Mouse (Mus musculus): ENCODE data around the gene Plcb3. TPM values are rescaled to one million over a fixed set of nuclear protein-coding genes. Genes with fewer than 3 reads are reported as not detected.
A peak's percentile ranks its signal among the peaks of the same experiment; 100 is the strongest.

Gene Plcb3
- polyA plus RNA-seq, 1 experiment from 2014 or later: 138 TPM

- Histone ChIP-seq H3K4me2 (ENCODE audit: low read length) (peak overlapping the region; percentile 82), H3K36me3 (ENCODE audit: control insufficient read depth, insufficient read depth, low read length) (peaks cover 32% of the 10 kb centered on the region), H3K27me3 (replicated peaks; ENCODE audit: control insufficient read depth, insufficient read depth, low read length) (no peaks in the 10 kb centered on the region), H3K9me3 (ENCODE audit: control insufficient read depth, low read length) (no peaks in the 10 kb centered on the region), H3K4me3 (ENCODE audit: low read depth, low read length) (peak overlapping the region; percentile 70; the same call in 1 of the 2 replicates), H3K27ac (ENCODE audit: low read depth) (peak overlapping the region; percentile 10; the same call in 1 of the 2 replicates), H3K9ac (ENCODE audit: low read length) (peak overlapping the region; percentile 38; the same call in 1 of the 2 replicates), H3K4me1 (replicated peaks; ENCODE audit: control insufficient read depth, insufficient read depth, low read length) (peaks cover 27% of the 10 kb centered on the region)
- no peak for DNase-seq (ENCODE audit: low spot score)
- ATAC-seq (replicated peaks; ENCODE audit: low FRiP score, low TSS enrichment, low read depth): no peak
- 76% methylated on average over 13 of the region's 13 CpGs for WGBS
These were observed 1.7 kb upstream of the Plcb3 start for GRCm38 (mm10) chr19:6977759-6978638.

- Histone ChIP-seq H3K27ac (ENCODE audit: low read depth) (peak within 1 kb of the TSS; percentile 86), H3K36me3 (ENCODE audit: control insufficient read depth, insufficient read depth, low read length) (peaks cover 22% of the 10 kb centered on the region), H3K4me2 (ENCODE audit: low read length) (peak within 1 kb of the TSS; percentile 92), H3K4me1 (replicated peaks; ENCODE audit: control insufficient read depth, insufficient read depth, low read length) (peaks cover 47% of the 10 kb centered on the region), H3K9ac (ENCODE audit: low read length) (peak within 1 kb of the TSS; percentile 81), H3K9me3 (ENCODE audit: control insufficient read depth, low read length) (no peaks in the 10 kb centered on the region), H3K27me3 (replicated peaks; ENCODE audit: control insufficient read depth, insufficient read depth, low read length) (no peaks in the 10 kb centered on the region), H3K4me3 (ENCODE audit: low read depth, low read length) (peak within 1 kb of the TSS; percentile 98)
- WGBS: 1% methylated on average over 70 of the region's 84 CpGs
- DNase-seq (ENCODE audit: low spot score) (peak; percentile 93), ATAC-seq (replicated peaks; ENCODE audit: low FRiP score, low TSS enrichment, low read depth) (peak; percentile 54)
These were observed 1.8 kb downstream of the Plcb3 start, which contains the start of gene Ppp1r14b for GRCm38 (mm10) chr19:6974211-6975205. TSS of gene Ppp1r14b (plus strand) at chr19:6974968.

- H3K4me1 ChIP-seq (replicated peaks; ENCODE audit: control insufficient read depth, insufficient read depth, low read length): peaks cover 41% of the 10 kb centered on the region
- ATAC-seq (replicated peaks; ENCODE audit: low FRiP score, low TSS enrichment, low read depth) (no peak), DNase-seq (ENCODE audit: low spot score) (no peak)
- no peak overlapping the region for H3K27ac ChIP-seq (ENCODE audit: low read depth)
- no peaks in the 10 kb centered on the region for H3K9me3 ChIP-seq (ENCODE audit: control insufficient read depth, low read length)
- WGBS: 34% methylated on average over 12 of the region's 12 CpGs
- H3K4me2 ChIP-seq (ENCODE audit: low read length): peak overlapping the region; percentile 92
- peak overlapping the region; percentile 81 for H3K9ac ChIP-seq (ENCODE audit: low read length)
- peak overlapping the region; percentile 98 for H3K4me3 ChIP-seq (ENCODE audit: low read depth, low read length)
- H3K27me3 ChIP-seq (replicated peaks; ENCODE audit: control insufficient read depth, insufficient read depth, low read length): no peaks in the 10 kb centered on the region
- peaks cover 22% of the 10 kb centered on the region for H3K36me3 ChIP-seq (ENCODE audit: control insufficient read depth, insufficient read depth, low read length)
These were observed 2.6 kb downstream of the Plcb3 start for GRCm38 (mm10) chr19:6973581-6974190.

- Histone ChIP-seq H3K9ac (ENCODE audit: low read length) (no peak overlapping the region), H3K27ac (ENCODE audit: low read depth) (peak overlapping the region; percentile 14; the same call in 1 of the 2 replicates), H3K27me3 (replicated peaks; ENCODE audit: control insufficient read depth, insufficient read depth, low read length) (no peaks in the 10 kb centered on the region), H3K4me1 (replicated peaks; ENCODE audit: control insufficient read depth, insufficient read depth, low read length) (peaks cover 46% of the 10 kb centered on the region), H3K36me3 (ENCODE audit: control insufficient read depth, insufficient read depth, low read length) (peaks cover 9% of the 10 kb centered on the region), H3K9me3 (ENCODE audit: control insufficient read depth, low read length) (no peaks in the 10 kb centered on the region), H3K4me2 (ENCODE audit: low read length) (no peak overlapping the region), H3K4me3 (ENCODE audit: low read depth, low read length) (no peak overlapping the region)
- WGBS: 80% methylated on average over 13 of the region's 13 CpGs
- ATAC-seq (replicated peaks; ENCODE audit: low FRiP score, low TSS enrichment, low read depth) (no peak), DNase-seq (ENCODE audit: low spot score) (peak; percentile 52)
These were observed 3.9 kb downstream of the Plcb3 start for GRCm38 (mm10) chr19:6972247-6972917.

GRCm38 (mm10) chr19:6971644-6972043, 4.6 kb downstream of the Plcb3 start:
- Histone ChIP-seq H3K36me3 (ENCODE audit: control insufficient read depth, insufficient read depth, low read length) (peaks cover 5% of the 10 kb centered on the region; the same call in 1 of the 2 replicates), H3K27me3 (replicated peaks; ENCODE audit: control insufficient read depth, insufficient read depth, low read length) (no peaks in the 10 kb centered on the region), H3K4me2 (ENCODE audit: low read length) (no peak overlapping the region), H3K9ac (ENCODE audit: low read length) (no peak overlapping the region), H3K4me1 (replicated peaks; ENCODE audit: control insufficient read depth, insufficient read depth, low read length) (peaks cover 46% of the 10 kb centered on the region), H3K4me3 (ENCODE audit: low read depth, low read length) (no peak overlapping the region), H3K9me3 (ENCODE audit: control insufficient read depth, low read length) (no peaks in the 10 kb centered on the region), H3K27ac (ENCODE audit: low read depth) (0 out of 2 replicates have a peak overlapping the region, but pooled peaks have one; percentile 34)
- 20% methylated on average over 6 of the region's 6 CpGs for WGBS
- no peak for ATAC-seq (replicated peaks; ENCODE audit: low FRiP score, low TSS enrichment, low read depth)
- peak; percentile 51 for DNase-seq (ENCODE audit: low spot score)

- 22% methylated on average over 11 of the region's 11 CpGs for WGBS
- Histone ChIP-seq H3K4me2 (ENCODE audit: low read length) (peak overlapping the region; percentile 60), H3K4me3 (ENCODE audit: low read depth, low read length) (peak overlapping the region; percentile 72; the same call in 1 of the 2 replicates), H3K36me3 (ENCODE audit: control insufficient read depth, insufficient read depth, low read length) (peaks cover 12% of the 10 kb centered on the region), H3K27me3 (replicated peaks; ENCODE audit: control insufficient read depth, insufficient read depth, low read length) (no peaks in the 10 kb centered on the region), H3K27ac (ENCODE audit: low read depth) (peak overlapping the region; percentile 34; the same call in 1 of the 2 replicates), H3K9me3 (ENCODE audit: control insufficient read depth, low read length) (no peaks in the 10 kb centered on the region), H3K9ac (ENCODE audit: low read length) (peak overlapping the region; percentile 67; the same call in 1 of the 2 replicates), H3K4me1 (replicated peaks; ENCODE audit: control insufficient read depth, insufficient read depth, low read length) (peaks cover 38% of the 10 kb centered on the region)
- DNase-seq (ENCODE audit: low spot score) (no peak), ATAC-seq (replicated peaks; ENCODE audit: low FRiP score, low TSS enrichment, low read depth) (no peak)
These were observed 5.7 kb downstream of the Plcb3 start for GRCm38 (mm10) chr19:6970460-6971085.

GRCm38 (mm10) chr19:6969665-6970381, 6.4 kb downstream of the Plcb3 start:
- 1% methylated on average over 54 of the region's 55 CpGs for WGBS

More at GRCm38 (mm10) chr19:6969665-6970381, 6.4 kb downstream of the Plcb3 start:
- Histone ChIP-seq H3K4me2 (ENCODE audit: low read length) (peak overlapping the region; percentile 60), H3K36me3 (ENCODE audit: control insufficient read depth, insufficient read depth, low read length) (peaks cover 19% of the 10 kb centered on the region), H3K27me3 (replicated peaks; ENCODE audit: control insufficient read depth, insufficient read depth, low read length) (no peaks in the 10 kb centered on the region), H3K9me3 (ENCODE audit: control insufficient read depth, low read length) (no peaks in the 10 kb centered on the region), H3K4me3 (ENCODE audit: low read depth, low read length) (peak overlapping the region; percentile 72), H3K9ac (ENCODE audit: low read length) (peak overlapping the region; percentile 67), H3K27ac (ENCODE audit: low read depth) (peak overlapping the region; percentile 69; the same call in 1 of the 2 replicates), H3K4me1 (replicated peaks; ENCODE audit: control insufficient read depth, insufficient read depth, low read length) (peaks cover 38% of the 10 kb centered on the region)
- DNase-seq (ENCODE audit: low spot score) (peak; percentile 92), ATAC-seq (replicated peaks; ENCODE audit: low FRiP score, low TSS enrichment, low read depth) (peak; percentile 64)
